Mouse (Mus musculus): ENCODE results near the gene Stard10. TPM values are rescaled to one million over a fixed set of nuclear protein-coding genes. Genes with fewer than 3 reads are reported as not detected.
A peak's percentile ranks its signal among the peaks of the same experiment; 100 is the strongest.

Stard10 gene
- polyA plus RNA-seq, 2 experiments: 71.0 to 98.2 TPM

DNA sequence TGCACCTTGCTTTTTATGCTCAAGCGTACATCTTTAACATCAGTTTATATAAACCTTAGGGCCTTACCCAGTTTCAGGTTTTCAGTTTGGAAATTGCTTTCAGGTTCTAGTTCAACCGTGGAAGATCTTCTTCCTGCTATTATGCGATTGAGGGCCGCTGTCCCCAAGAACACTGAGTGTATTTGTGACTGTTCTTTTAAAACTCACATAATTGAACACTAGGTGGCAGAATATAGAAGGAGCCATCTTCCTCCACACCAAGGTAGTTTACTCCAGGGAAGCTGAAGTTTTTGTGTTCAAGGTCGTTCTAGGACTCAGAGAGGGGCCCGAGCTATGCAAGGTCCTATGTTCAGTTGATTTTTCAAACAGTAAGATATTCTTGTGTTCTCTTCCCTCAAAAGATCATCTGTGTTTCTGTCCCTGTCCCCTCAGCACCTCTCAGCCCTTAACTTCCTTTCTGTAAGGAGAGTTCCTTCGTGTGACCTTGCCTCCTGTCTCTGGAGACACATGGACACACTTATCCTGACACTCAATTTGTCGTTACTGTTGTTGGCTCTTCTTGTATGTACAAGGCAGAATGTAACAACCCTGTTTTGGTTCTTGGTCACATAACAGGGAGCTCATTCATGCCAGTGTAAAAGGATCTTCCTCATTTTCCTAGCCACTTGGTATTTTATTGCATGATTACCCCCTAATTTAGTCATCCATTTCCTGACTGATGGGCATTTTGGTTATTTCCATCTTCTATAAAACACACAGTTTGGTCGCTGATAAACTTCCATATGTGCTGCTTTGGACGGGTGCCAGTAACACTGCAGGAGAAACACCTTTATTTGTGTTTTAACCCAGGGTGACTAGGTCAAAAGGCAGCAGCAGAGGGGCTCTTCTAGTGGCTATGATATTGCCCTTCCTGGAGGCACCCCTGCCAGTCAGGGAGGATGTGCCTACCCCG is 51.3 kb downstream of the Stard10 start:
- H3K4me1 ChIP-seq (replicated peaks; ENCODE audit: control insufficient read depth in 2 of 2, insufficient read depth in 2 of 2, low read length in 1 of 2): peaks cover 0 to 7% of the 10 kb centered on the region in 2 experiments; a peak in 2 of 4 replicates
- 43% methylated on average over 11 of the region's 11 CpGs for WGBS (ENCODE audit: insufficient replicate concordance)
- no peaks in the 10 kb centered on the region for H3K36me3 ChIP-seq (replicated peaks; ENCODE audit: control insufficient read depth, insufficient read depth, low read depth)
- H3K9ac ChIP-seq (replicated peaks): no peak overlapping the region
- no peak for DNase-seq (ENCODE audit: low read depth in 3 of 3, low spot score in 3 of 3)
- H3K4me2 ChIP-seq (ENCODE audit: low read depth): no peak overlapping the region
- no peaks in the 10 kb centered on the region for H3K9me3 ChIP-seq (ENCODE audit: control insufficient read depth, low read length)
- no peak overlapping the region for H3K27ac ChIP-seq
- ATAC-seq (ENCODE audit: insufficient read depth): no peak
- no peak overlapping the region for H3K4me3 ChIP-seq (ENCODE audit: insufficient read depth in 1 of 2, low read depth in 2 of 2, low read length in 2 of 2)
- TF ChIP-seq CTCF (IDR thresholded peaks at IDR 0.05; ENCODE audit: low read depth) (peak; percentile 31; the same call in 1 of the 2 replicates), EP300 (IDR thresholded peaks at IDR 0.05; ENCODE audit: low read depth) (no peak)
- H3K27me3 ChIP-seq (ENCODE audit: control insufficient read depth, insufficient read depth, low read length): no peaks in the 10 kb centered on the region

DNA sequence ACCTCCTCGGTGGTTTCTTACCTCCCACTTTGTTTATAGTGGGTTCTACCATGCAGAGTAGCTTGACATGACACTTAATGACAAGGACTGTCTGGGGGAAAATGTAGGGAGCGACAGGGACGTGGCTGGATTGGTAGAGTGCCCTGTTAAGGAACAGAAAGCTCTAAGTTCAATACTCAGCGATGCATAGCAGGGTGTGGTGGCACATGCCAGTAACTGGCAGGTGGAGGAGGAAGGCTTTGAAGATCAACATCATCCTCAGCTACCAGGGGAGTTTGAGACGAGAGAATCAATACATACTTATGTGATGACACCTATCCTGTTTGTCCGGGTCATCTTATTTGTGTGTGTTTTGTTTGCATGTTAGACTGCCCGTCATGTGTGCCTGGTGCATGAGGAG is 52.8 kb downstream of the Stard10 start:
- Histone ChIP-seq H3K4me1 (replicated peaks; ENCODE audit: control insufficient read depth in 2 of 2, insufficient read depth in 2 of 2, low read length in 1 of 2) (peaks cover 0 to 4% of the 10 kb centered on the region in 2 experiments; a peak in 2 of 4 replicates), H3K27ac (no peak overlapping the region), H3K36me3 (replicated peaks; ENCODE audit: control insufficient read depth, insufficient read depth, low read depth) (no peaks in the 10 kb centered on the region), H3K4me3 (ENCODE audit: insufficient read depth in 1 of 2, low read depth in 2 of 2, low read length in 2 of 2) (no peak overlapping the region), H3K9me3 (ENCODE audit: control insufficient read depth, low read length) (no peaks in the 10 kb centered on the region), H3K4me2 (ENCODE audit: low read depth) (no peak overlapping the region), H3K27me3 (ENCODE audit: control insufficient read depth, insufficient read depth, low read length) (no peaks in the 10 kb centered on the region), H3K9ac (replicated peaks) (no peak overlapping the region)
- ATAC-seq (ENCODE audit: insufficient read depth) (no peak), DNase-seq (ENCODE audit: low read depth in 3 of 3, low spot score in 3 of 3) (no peak)
- WGBS (ENCODE audit: insufficient replicate concordance): 70% methylated on average over 7 of the region's 7 CpGs
- no peak for TF ChIP-seq CTCF (IDR thresholded peaks at IDR 0.05; ENCODE audit: low read depth)
- TF ChIP-seq EP300 (IDR thresholded peaks at IDR 0.05; ENCODE audit: low read depth): no peak

DNA sequence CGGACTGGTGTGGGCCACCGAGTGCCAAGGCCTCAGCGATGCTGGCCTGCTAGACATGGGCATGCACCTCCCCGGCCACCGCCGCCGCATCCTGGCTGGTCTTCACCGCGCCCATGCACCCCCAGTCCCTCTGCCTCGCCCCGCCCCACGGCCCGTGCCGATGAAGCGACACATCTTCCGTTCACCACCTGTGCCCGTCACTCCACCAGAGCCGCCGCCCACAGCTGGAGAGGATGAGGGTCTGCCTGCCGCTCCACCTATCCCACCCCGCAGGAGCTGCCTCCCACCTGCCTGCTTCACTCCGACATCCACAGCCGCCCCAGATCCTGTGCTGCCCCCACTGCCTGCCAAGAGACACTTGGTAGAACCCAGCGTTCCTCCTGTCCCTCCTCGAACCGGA is 56.2 kb downstream of the Stard10 start:
- WGBS (ENCODE audit: insufficient replicate concordance): 90% methylated on average over 26 of the region's 26 CpGs
- H3K27ac ChIP-seq: no peak overlapping the region
- no peaks in the 10 kb centered on the region for H3K36me3 ChIP-seq (replicated peaks; ENCODE audit: control insufficient read depth, insufficient read depth, low read depth)
- H3K4me2 ChIP-seq (ENCODE audit: low read depth): no peak overlapping the region
- TF ChIP-seq EP300 (IDR thresholded peaks at IDR 0.05; ENCODE audit: low read depth) (no peak), CTCF (IDR thresholded peaks at IDR 0.05; ENCODE audit: low read depth) (no peak)
- no peaks in the 10 kb centered on the region for H3K27me3 ChIP-seq (ENCODE audit: control insufficient read depth, insufficient read depth, low read length)
- no peaks in the 10 kb centered on the region for H3K9me3 ChIP-seq (ENCODE audit: control insufficient read depth, low read length)
- no peak overlapping the region for H3K4me3 ChIP-seq (ENCODE audit: insufficient read depth in 1 of 2, low read depth in 2 of 2, low read length in 2 of 2)
- H3K9ac ChIP-seq (replicated peaks): no peak overlapping the region
- ATAC-seq (ENCODE audit: insufficient read depth) (no peak), DNase-seq (ENCODE audit: low read depth in 3 of 3, low spot score in 3 of 3) (no peak)
- peaks cover under 1 to 11% of the 10 kb centered on the region in 2 experiments; a peak in 3 of 4 replicates for H3K4me1 ChIP-seq (replicated peaks; ENCODE audit: control insufficient read depth in 2 of 2, insufficient read depth in 2 of 2, low read length in 1 of 2)

DNA sequence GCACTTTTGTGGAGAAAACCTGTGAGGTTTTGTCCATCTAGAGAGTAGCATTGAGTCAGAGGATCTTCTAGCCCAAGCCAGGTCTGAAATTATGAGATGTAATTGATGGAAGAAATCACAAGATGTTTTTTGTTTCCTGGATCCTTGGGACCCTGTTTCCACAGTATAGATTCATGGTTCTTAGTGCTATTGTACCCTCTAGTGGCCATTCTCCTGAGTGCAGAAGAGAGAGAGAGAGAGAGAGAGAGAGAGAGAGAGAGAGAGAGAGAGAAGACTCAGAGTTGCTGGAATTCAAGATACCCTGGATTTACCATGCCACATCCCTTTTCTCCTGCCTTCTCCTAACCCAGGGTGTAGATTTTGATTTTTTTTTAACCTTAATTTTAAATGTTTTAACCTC is 57.3 kb downstream of the Stard10 start:
- H3K36me3 ChIP-seq (replicated peaks; ENCODE audit: control insufficient read depth, insufficient read depth, low read depth): no peaks in the 10 kb centered on the region
- no peak overlapping the region for H3K27ac ChIP-seq
- H3K4me3 ChIP-seq (ENCODE audit: insufficient read depth in 1 of 2, low read depth in 2 of 2, low read length in 2 of 2): no peak overlapping the region
- DNase-seq (ENCODE audit: low read depth in 3 of 3, low spot score in 3 of 3) (no peak), ATAC-seq (ENCODE audit: insufficient read depth) (no peak)
- no peak for TF ChIP-seq EP300 (IDR thresholded peaks at IDR 0.05; ENCODE audit: low read depth)
- TF ChIP-seq CTCF (IDR thresholded peaks at IDR 0.05; ENCODE audit: low read depth): peak; percentile 57
- no peaks in the 10 kb centered on the region for H3K9me3 ChIP-seq (ENCODE audit: control insufficient read depth, low read length)
- H3K9ac ChIP-seq (replicated peaks): no peak overlapping the region
- no peaks in the 10 kb centered on the region for H3K27me3 ChIP-seq (ENCODE audit: control insufficient read depth, insufficient read depth, low read length)
- H3K4me1 ChIP-seq (replicated peaks; ENCODE audit: control insufficient read depth in 2 of 2, insufficient read depth in 2 of 2, low read length in 1 of 2): peaks cover 2 to 15% of the 10 kb centered on the region in 2 experiments; a peak in 3 of 4 replicates
- H3K4me2 ChIP-seq (ENCODE audit: low read depth): no peak overlapping the region

DNA sequence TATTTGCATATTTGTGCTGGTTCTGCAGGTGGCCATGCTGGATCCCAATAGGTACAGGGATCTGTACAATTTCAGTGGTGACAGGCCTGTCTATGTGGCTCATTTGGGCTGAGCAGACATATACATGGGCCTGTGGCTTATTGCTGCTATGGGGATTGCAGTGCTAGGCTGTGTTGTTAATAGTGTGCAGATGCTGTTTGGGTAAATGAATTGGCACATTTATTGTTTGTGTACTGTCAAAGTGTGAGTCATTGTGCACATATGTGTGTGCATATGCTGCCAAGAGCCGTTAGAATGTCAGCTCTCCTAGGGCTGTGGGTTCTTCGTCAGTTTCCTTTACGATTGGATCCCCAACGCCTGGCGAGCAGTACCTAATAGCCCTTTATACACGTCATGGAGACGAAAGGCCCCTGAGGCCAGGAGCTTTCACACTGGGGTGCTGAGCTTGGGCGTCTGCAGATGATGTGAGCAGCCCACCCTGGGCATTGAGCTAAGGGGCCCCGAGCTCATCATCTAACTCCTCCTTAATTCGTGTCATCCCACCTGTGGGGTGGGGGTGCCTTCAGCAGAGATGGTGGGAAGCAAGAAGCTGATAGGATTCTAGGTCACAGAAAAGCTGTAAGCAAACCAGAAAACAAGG is 59.9 kb downstream of the Stard10 start:
- Histone ChIP-seq H3K27me3 (ENCODE audit: control insufficient read depth, insufficient read depth, low read length) (no peaks in the 10 kb centered on the region), H3K9ac (replicated peaks) (no peak overlapping the region), H3K9me3 (ENCODE audit: control insufficient read depth, low read length) (no peaks in the 10 kb centered on the region), H3K4me3 (ENCODE audit: insufficient read depth in 1 of 2, low read depth in 2 of 2, low read length in 2 of 2) (no peak overlapping the region), H3K4me2 (ENCODE audit: low read depth) (no peak overlapping the region), H3K4me1 (replicated peaks; ENCODE audit: control insufficient read depth in 2 of 2, insufficient read depth in 2 of 2, low read length in 1 of 2) (peaks cover 2 to 21% of the 10 kb centered on the region in 2 experiments; a peak in 3 of 4 replicates), H3K27ac (no peak overlapping the region), H3K36me3 (replicated peaks; ENCODE audit: control insufficient read depth, insufficient read depth, low read depth) (no peaks in the 10 kb centered on the region)
- TF ChIP-seq EP300 (IDR thresholded peaks at IDR 0.05; ENCODE audit: low read depth) (no peak), CTCF (IDR thresholded peaks at IDR 0.05; ENCODE audit: low read depth) (no peak)
- WGBS (ENCODE audit: insufficient replicate concordance): 74% methylated on average over 10 of the region's 10 CpGs
- DNase-seq (ENCODE audit: low read depth in 3 of 3, low spot score in 3 of 3): no peak
- no peak for ATAC-seq (ENCODE audit: insufficient read depth)
